Mouse (Mus musculus) bone marrow, adult 2 months (tissue): ENCODE measurements around the gene Agtpbp1.

Experiments used
- CTCF ChIP-seq: fragments of 200-500 bp; IDR thresholded peaks from 2 replicates; pipeline ENCODE4 v1.5.1; 2011; ENCODE audit warnings: low read length, control low read depth; ENCODE audit not compliant: control insufficient read depth, insufficient read depth
- POLR2A ChIP-seq: fragments of 200-500 bp; IDR thresholded peaks from 2 replicates; pipeline ENCODE4 v1.6.1; 2011; ENCODE audit warnings: low read depth, mild to moderate bottlenecking, control low read depth, low read length, borderline replicate concordance; ENCODE audit not compliant: control insufficient read depth

DNA sequence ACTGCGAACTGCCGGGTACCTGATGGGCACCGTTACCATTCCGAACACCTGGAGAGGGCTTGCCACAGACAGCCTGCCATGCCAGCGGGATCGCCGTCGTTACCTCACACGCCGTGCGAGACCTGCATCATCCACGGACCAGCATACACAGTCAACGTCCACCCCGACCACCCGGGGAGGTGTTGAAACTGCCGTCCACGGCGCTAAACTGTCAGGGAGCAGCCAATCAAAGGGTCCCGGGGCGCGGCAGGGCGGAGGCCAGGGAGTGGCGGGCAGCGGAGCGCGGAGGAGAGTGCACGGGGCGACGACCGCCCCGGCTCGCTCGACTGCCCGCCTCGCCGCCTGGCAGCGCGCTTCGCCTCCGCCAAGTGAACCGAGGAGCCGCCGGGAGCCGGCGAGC, 28.4 kb downstream of the Agtpbp1 start:
- no peak for TF ChIP-seq CTCF
- peak; percentile 24; the same call in 1 of the 2 replicates for TF ChIP-seq POLR2A
